Mouse (Mus musculus) ZHBTc4 (cell line): ENCODE data around the gene Grik4.

ENCODE experiments used
- DNase-seq: peaks from one replicate; pipeline ENCODE4 v3.0.0-alpha.2; 2011; ENCODE audit warnings: low read depth, low spot score

Gene Grik4

DNA sequence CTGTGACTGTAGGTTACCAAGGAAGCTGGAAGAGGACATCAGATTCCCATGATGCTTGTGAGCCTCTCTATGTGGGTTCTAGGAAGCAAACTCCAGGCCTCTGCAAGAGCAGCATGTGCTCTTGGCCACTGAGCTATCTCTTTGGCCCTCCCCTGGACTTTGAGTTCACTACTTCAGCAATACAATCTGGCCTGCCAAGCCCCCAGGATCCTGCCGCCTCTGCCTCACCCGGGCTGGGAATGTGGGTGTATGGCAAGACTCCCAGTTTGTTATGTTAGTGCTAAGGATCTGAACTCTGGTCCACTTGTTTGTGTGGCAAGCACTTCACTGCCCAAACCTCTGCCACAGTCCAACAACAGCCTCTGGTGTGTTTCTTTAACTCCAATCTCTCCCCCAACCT, 193.1 kb downstream of the Grik4 start:
- DNase-seq: no peak

DNA sequence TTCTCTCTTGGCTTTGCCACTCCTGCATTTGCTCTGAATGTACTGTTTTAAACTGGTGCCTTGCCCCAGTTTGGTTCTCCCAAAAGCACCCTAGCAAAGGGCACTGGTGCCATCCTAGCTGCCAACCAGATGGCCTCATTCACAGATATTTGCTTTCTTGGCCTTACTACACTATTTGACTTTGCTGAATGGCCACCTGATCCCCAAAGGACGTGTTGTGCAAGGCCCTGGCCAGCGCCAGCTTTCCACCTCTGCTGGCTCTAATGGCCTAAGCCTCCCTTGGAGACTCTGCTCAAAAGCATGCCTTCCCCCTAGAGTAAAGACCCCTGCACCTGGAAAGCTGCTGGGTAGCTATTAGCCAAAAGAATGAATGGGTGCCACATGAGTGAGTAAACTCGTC, 194.1 kb downstream of the Grik4 start:
- no peak for DNase-seq

GRCm38 (mm10) chr9:42745982-42746381, 198.3 kb downstream of the Grik4 start:
- no peak for DNase-seq

- DNase-seq: no peak
Observed at GRCm38 (mm10) chr9:42742385-42742784, 201.9 kb downstream of the Grik4 start.

DNA sequence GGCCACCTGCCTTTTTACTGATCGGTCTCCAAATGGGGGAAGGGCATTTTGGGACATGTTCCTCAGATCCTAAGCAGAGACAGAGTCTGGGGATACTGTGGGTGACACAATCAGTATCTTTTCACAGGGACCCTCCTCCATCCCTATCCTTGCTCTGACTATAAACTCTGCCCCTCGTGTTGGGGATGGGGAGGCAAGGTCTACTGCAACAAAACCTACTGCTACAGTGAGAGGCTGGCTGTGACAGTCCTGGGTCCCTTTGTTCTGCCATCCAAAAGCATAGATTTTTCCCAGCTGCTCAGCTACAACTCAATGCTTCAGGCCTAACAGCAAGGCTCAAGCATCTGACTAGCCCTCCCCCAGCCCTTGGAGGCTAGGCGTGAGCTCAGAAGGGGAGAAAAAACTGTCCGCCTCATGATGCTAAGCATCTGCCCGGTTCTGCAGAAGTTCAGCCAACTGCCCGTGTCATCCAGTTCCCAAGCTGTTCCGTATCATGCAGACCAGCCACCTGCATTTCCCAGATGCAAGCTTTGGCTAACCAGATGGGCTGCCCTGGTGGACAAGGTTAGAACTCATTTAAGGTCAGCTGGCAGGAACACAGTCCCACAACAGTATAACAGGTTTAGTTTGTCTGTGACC, 207.5 kb downstream of the Grik4 start:
- no peak for DNase-seq

DNA sequence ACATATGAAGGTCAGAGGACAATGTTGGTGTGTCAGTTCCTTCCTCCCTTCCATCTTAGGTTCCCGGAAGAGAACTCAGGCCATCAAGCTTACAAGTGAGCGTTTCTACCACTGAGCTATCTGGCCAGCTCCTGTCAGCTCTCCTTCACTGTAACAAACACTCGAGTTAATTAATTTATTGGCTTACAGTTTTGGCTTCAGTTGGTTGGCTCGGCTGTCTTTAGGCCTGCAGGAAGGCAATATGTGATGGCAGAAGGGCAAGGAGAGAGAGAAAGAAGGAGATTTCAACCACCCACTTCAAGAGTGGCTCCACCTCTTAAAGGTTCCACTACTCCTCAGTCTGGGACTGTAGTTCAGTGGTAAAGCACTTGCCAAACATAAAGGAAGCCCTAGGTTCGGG, 209.2 kb downstream of the Grik4 start:
- no peak for DNase-seq

DNA sequence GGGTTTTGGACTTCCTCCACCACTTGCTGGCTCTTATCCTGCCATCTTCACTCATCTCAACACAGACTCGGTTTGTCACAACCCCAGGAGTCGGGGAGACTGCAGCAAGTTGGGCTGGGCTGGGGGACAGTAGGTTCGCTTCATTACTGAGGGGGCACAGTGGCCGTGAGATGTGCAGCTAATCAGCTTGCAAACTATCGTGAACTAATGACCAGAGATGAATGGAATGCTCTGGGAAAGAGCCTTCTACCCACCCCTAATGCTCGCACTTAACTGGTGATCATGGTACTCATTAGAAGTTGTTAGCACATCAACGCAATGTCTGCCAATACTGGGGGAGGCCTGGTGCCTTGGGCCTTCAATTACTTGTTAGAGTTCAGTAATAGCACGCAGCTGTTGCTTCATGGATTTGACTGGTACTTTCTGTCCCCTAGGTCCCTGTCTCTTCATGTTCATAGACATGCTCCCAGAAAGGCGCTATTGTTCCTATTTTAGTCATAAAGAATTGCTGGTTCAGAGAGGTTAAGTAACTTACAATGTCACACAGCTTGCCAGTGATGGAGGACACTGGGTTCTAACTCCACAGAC, 211.5 kb downstream of the Grik4 start:
- DNase-seq: no peak

GRCm38 (mm10) chr9:42728472-42728871, 215.8 kb downstream of the Grik4 start:
- DNase-seq: no peak

DNA sequence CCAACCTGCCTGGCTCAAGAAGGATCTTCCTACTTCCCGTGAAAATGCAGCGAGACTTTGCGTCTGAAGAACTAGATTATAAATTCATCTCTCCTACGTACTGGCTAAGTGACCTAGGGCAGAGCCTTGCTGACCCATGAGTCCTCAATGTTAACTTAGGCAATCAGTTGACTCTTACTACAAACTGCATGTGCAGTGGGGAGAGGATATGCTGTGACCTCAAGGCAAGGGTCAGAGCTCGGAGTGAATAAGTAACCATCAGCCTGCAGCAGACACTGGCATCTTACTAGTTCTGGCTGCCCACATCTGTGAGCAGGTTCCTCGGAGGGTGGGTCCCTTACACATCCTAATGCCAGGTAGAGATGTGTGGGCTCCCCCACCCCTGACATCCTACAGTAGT, 216.6 kb downstream of the Grik4 start:
- no peak for DNase-seq

- no peak for DNase-seq
Observed at GRCm38 (mm10) chr9:42727186-42727585, 217.1 kb downstream of the Grik4 start.

- no peak for DNase-seq
Observed at GRCm38 (mm10) chr9:42724099-42724498, 220.2 kb downstream of the Grik4 start.

DNA sequence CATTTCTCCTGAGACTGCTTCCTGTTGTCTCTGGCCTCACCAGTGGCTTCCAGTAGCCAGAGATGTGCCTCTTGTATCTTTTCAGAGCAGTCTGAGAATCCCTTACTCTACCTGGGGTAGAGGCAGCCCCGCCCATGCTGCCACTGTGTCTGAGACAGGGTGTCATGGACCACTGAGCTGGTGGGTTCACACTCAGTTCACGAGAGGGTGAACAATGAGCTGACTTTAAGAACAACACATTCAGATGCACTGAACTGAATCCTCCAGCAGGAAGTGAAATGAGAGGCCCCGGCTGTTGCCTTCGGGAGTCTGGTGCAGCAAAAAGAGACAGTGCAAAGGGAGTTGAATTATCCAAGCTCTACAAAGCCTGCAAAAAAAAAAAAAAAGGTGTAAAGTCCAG, 221.8 kb downstream of the Grik4 start:
- no peak for DNase-seq

GRCm38 (mm10) chr9:42721718-42722117, 222.6 kb downstream of the Grik4 start:
- no peak for DNase-seq

DNA sequence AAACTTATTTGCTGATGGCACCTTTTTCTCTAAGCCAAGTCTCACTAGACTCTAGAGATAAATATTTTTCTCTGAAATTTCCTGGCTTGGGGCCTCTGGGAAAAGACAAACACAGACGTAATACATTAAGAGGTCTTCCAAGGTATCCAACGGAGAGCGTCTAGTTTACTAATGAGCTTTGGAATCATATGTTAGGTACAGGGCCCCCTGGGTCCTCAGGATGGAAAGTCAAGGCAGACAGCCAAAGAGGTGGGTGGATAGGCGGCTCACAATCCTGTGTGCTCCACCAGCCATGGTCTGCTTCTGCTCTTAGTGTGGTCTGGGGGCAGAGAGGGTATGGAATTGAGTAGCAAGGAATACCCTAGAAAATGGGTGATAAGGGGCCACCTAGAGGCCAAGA, 223.1 kb downstream of the Grik4 start:
- no peak for DNase-seq

- DNase-seq: no peak
Observed at GRCm38 (mm10) chr9:42713912-42714311, 230.4 kb downstream of the Grik4 start.

- DNase-seq: no peak
Observed at GRCm38 (mm10) chr9:42705848-42706247, 238.4 kb downstream of the Grik4 start.

- no peak for DNase-seq
Observed at GRCm38 (mm10) chr9:42703191-42703854, 241.0 kb downstream of the Grik4 start.

- no peak for DNase-seq
Observed at GRCm38 (mm10) chr9:42702231-42703132, 241.8 kb downstream of the Grik4 start.

DNA sequence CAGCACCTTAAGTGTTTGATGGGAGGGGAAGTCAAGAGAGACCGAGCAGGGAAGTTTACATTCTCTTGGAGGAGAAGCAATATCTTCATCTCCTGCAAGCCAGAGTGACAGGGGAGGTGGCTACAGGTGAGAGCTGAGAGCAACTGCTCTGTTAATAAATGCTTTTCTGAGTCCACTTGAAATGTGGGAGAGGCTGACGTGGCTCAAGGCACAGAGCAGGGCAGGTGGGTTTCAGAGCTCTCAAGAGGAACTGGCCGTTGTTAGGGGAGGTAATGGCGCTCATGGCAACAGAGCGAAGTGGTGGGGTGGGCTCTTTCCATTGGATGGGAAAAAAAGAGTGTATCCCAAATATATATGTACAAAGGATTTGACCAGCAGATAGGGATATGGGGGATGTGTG, 242.6 kb downstream of the Grik4 start:
- DNase-seq: no peak

DNA sequence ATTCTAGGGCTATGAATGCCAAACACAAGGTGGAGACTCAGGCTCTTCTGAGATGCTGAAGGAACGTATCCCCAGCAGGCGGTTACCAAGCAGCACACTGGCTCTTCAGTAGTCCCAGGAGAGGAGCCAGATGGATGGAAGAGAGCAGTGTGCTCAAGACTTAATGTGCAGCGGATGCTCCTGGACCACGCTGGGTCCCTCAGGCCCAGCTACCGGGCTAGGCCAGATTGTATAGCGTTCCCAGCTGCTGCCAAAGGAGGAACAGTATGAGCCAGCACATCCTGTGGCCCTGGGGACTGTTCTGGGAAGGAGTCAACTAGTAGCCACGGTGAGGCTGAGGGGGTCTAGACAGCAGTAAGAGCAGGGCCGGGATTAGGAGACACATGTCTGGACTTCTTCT, 251.3 kb downstream of the Grik4 start:
- no peak for DNase-seq

GRCm38 (mm10) chr9:42688143-42688542, 256.1 kb downstream of the Grik4 start:
- peak; percentile 83 for DNase-seq

DNA sequence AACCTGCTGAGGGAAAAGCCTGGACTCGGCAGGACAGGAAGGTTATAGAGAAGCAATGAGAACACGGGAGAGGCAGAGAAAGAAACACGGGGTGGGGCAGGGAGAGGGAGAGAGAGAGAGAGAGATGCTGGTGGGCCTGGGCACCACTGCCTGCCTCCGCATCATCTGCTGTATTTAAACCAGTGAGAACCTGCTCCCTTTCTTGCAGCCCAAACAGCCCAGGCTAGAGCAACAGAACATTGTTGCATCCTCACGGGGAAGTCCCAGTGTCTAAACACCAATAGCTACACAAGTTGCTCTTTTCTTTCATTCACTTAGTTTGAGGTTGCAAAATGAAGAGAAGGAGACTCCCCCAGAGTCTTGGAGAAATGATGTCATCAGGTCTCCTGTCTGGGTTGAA, 258.2 kb downstream of the Grik4 start:
- no peak for DNase-seq
